Mouse (Mus musculus) lung, postnatal 0 days (tissue): Measurements from ENCODE around the gene Trpv4. TPM values are rescaled to one million over a fixed set of nuclear protein-coding genes. Genes with fewer than 3 reads are reported as not detected.

Experiments used
- ATAC-seq: fragments of 200-750 bp; cut with Nextera tagmentation; 2 replicates; pipeline ENCODE4 v1.8.0; 2017; ENCODE audit warnings: moderate library complexity
- DNase-seq: peaks from one replicate; pipeline ENCODE4 v3.0.0-alpha.2; 2016; ENCODE audit warnings: low spot score
- H3K27ac ChIP-seq: fragments of 300-500 bp; sonication (generic); 2 replicates; pipeline ENCODE4 v1.5.1; 2014; ENCODE audit warnings: antibody characterized with exemption, mild to moderate bottlenecking, low read length, mixed read lengths
- H3K27me3 ChIP-seq: fragments of 300-500 bp; sonication (generic); replicated peaks from 2 replicates; pipeline ENCODE4 v1.6.1; 2014; ENCODE audit warnings: low read length, mixed read lengths; ENCODE audit not compliant: insufficient read depth
- H3K36me3 ChIP-seq: fragments of 300-500 bp; sonication (generic); 2 replicates; pipeline ENCODE4 v1.6.1; 2014; ENCODE audit warnings: low read length, mixed read lengths; ENCODE audit not compliant: insufficient read depth
- H3K4me1 ChIP-seq: fragments of 300-500 bp; sonication (generic); 2 replicates; pipeline ENCODE4 v1.6.1; 2014; ENCODE audit warnings: antibody characterized with exemption, low read depth, low read length, mixed read lengths; ENCODE audit not compliant: insufficient read depth
- H3K4me2 ChIP-seq: fragments of 300-500 bp; sonication (generic); replicated peaks from 2 replicates; pipeline ENCODE4 v1.6.1; 2014; ENCODE audit warnings: low read depth, mild to moderate bottlenecking, low read length, moderate library complexity, mixed read lengths
- H3K4me3 ChIP-seq: fragments of 300-500 bp; sonication (generic); 2 replicates; pipeline ENCODE4 v1.5.1; 2014; ENCODE audit warnings: low read depth, low read length
- H3K9ac ChIP-seq: fragments of 300-500 bp; sonication (generic); replicated peaks from 2 replicates; pipeline ENCODE4 v1.6.1; 2014; ENCODE audit warnings: low read depth, mild to moderate bottlenecking
- H3K9me3 ChIP-seq: fragments of 300-500 bp; sonication (generic); 2 replicates; pipeline ENCODE4 v1.6.1; 2016; ENCODE audit warnings: low read length, mixed read lengths
- CTCF ChIP-seq: IDR thresholded peaks from 2 replicates; pipeline ENCODE4 v1.5.1; 2016; ENCODE audit warnings: antibody characterized with exemption, mild to moderate bottlenecking
- EP300 ChIP-seq: IDR thresholded peaks from 2 replicates; pipeline ENCODE4 v1.6.1; 2016; ENCODE audit warnings: antibody characterized with exemption, mild to moderate bottlenecking, control low read depth
- WGBS: fragments of 180-500 bp; shearing (Covaris S2); extraction: QIAGEN DNeasy Blood & Tissue Kit; methylation state at CpG from one replicate; pipeline ENCODE4 v1.1.7; 2014; 5-methylcytosine and 5-hydroxymethylcytosine counted together
- polyA plus RNA-seq: library from polyadenylated mRNA; unstranded; fragments of >200 nt; fragmentation: Nextera tagmentation; extraction: Ambion mirVana; gene quantifications from 2 replicates; pipeline ENCODE4 v1.2.1, GENCODE M21; 2015

Trpv4 gene
- polyA plus RNA-seq, 1 experiment from 2014 or later: 3.4 TPM

DNA sequence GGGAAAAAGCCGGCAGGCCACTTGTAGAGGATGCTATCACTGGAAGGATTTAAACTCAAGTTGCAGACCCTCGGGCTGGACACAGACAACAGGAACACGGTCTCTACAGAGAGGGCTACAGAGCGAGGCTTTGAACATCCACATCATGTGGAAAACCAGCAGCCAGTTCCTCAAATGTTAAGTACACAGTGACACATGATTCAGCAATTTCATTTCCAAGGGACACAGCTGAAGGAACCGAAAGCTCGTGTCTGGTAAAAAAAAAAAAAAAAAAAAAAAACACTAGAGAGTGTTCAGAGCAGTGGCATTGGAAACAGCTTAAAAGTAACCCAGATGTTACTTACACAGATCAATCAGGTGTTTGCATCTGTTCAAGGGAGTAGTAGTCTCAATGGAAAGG is 2.8 kb upstream of the Trpv4 start:
- Histone ChIP-seq H3K27ac (no peak overlapping the region), H3K27me3 (0 out of 2 replicates have a peak, but pooled peaks cover 10% of the 10 kb centered on the region), H3K9me3 (no peaks in the 10 kb centered on the region), H3K4me1 (no peaks in the 10 kb centered on the region), H3K36me3 (no peaks in the 10 kb centered on the region), H3K4me2 (no peak overlapping the region), H3K4me3 (no peak overlapping the region), H3K9ac (no peak overlapping the region)
- TF ChIP-seq EP300 (no peak), CTCF (no peak)
- DNase-seq (peak; percentile 49), ATAC-seq (no peak)
- 45% methylated on average over 6 of the region's 6 CpGs for WGBS

DNA sequence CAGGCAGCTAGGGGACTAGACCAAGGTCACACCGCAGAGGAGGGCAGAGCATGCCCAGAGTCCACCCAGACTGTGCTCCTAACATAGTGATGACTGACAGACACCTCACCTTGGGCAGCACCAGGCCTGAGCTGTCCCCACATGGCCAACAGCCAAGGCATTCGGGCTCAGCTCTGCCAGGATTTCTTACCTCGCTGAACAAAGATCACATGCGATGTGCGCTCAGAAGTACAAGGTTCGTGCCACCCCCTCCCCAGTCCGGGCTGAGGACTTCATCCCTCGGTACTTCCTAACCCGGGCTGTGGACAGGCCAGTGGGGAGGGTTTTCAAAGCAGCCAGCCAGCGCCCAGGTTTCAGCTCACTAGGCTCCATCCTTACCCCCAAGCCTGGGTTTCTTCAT is 795 bp downstream of the Trpv4 start:
- 0 out of 2 replicates have a peak, but pooled peaks cover 10% of the 10 kb centered on the region for H3K27me3 ChIP-seq
- no peaks in the 10 kb centered on the region for H3K4me1 ChIP-seq
- WGBS: 44% methylated on average over 10 of the region's 10 CpGs

DNA sequence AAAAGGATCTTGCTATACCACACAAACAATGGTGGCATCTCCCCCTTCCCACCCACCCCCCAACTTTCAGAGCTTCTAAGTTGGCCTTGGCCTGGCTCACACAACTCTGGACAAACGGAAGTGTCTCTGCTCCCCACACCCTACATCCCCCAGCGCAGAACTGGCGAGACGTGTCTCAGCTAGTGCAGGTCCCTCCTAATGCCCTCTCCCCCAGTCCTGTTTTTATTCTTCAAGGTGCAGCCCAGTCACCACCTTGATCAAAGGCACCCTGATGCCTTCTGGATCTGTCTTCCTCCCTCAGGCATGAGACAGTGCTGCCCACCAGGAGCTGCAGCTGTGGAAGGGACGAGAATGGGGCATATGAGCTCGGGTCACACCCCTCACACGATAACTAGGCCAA is 1.9 kb downstream of the Trpv4 start:
- TF ChIP-seq CTCF: no peak
- TF ChIP-seq EP300: no peak
- 86% methylated on average over 7 of the region's 7 CpGs for WGBS
- no peaks in the 10 kb centered on the region for H3K9me3 ChIP-seq
- H3K9ac ChIP-seq: no peak overlapping the region
- 0 out of 2 replicates have a peak, but pooled peaks cover 10% of the 10 kb centered on the region for H3K27me3 ChIP-seq
- no peaks in the 10 kb centered on the region; the same call in 1 of the 2 replicates for H3K4me1 ChIP-seq
- H3K4me3 ChIP-seq: no peak overlapping the region
- DNase-seq (no peak), ATAC-seq (no peak)
- H3K27ac ChIP-seq: no peak overlapping the region
- H3K4me2 ChIP-seq: no peak overlapping the region
- H3K36me3 ChIP-seq: no peaks in the 10 kb centered on the region

More for the DNA sequence above, 795 bp downstream of the Trpv4 start:
- DNase-seq (no peak), ATAC-seq (no peak)
- Histone ChIP-seq H3K9me3 (no peaks in the 10 kb centered on the region), H3K27ac (no peak overlapping the region), H3K36me3 (no peaks in the 10 kb centered on the region), H3K4me3 (no peak overlapping the region; the same call in 1 of the 2 replicates), H3K4me2 (peak overlapping the region; percentile 62; the same call in 1 of the 2 replicates), H3K9ac (0 out of 2 replicates have a peak overlapping the region, but pooled peaks have one; percentile 19)
- TF ChIP-seq CTCF: no peak
- TF ChIP-seq EP300: no peak

DNA sequence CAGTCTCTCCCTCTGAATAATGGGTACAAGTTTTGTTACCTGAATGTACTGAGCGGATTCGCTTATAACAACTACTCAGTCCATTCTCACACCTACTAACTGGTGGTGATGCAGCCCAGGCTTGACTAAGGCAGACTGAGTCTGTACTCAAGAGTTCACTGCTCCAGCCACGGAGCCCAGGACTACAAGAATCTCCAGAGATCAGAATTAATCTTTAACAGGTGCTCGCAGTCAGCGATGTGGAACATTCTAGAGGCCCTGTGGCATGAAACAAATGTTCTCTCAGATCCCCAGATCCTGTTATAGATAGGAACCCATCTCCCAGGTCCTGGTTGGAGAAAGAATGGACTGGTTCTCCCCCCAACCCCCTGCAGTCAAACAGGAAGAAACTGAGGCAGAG is 2.5 kb downstream of the Trpv4 start:
- H3K36me3 ChIP-seq: no peaks in the 10 kb centered on the region
- DNase-seq (no peak), ATAC-seq (no peak)
- H3K4me2 ChIP-seq: no peak overlapping the region
- 0 out of 2 replicates have a peak, but pooled peaks cover 10% of the 10 kb centered on the region for H3K27me3 ChIP-seq
- no peak overlapping the region for H3K27ac ChIP-seq
- H3K4me3 ChIP-seq: no peak overlapping the region
- H3K9ac ChIP-seq: no peak overlapping the region
- H3K9me3 ChIP-seq: no peaks in the 10 kb centered on the region
- WGBS: 80% methylated on average over 5 of the region's 5 CpGs
- TF ChIP-seq EP300: no peak
- TF ChIP-seq CTCF: no peak
- no peaks in the 10 kb centered on the region; the same call in 1 of the 2 replicates for H3K4me1 ChIP-seq

DNA sequence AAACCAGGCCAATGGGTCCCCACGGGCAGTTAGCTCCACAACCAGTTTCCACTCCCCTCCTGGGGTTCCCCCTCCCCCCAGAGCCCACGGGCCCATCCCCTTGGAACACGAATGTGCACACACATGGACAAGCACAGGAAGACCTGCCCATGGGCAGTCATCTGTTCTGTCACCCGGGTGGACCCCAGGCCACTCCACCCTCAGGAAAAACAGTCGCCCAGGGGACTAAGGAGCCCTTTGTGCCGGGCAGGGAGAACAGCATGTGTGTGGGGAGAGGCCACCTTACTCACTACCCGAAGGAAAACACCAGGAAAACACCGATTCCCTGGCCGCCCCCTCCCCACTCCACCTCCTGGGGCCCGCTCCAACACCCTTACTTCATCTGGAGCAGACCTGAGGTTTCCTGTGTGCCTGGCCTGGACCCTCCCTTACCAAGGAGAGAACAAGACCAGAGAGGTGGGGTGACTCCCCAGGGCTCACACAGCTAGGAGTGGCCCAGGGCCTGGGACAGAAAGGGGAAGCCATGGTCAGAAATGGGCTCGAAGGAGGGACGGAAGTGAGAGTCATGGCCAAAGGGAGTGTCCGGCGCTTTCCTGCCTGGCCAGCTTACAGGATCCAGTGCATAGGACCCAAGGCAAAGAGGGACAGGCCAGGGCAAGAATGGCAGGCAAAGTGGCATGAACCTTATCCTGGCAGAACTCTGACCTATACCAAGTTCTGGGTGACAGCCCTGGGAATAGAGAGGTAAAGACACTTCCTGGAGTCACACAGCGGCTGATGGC is 4.4 kb downstream of the Trpv4 start:
- TF ChIP-seq EP300 (no peak), CTCF (no peak)
- H3K4me2 ChIP-seq: no peak overlapping the region
- 0 out of 2 replicates have a peak, but pooled peaks cover 10% of the 10 kb centered on the region for H3K27me3 ChIP-seq

DNA sequence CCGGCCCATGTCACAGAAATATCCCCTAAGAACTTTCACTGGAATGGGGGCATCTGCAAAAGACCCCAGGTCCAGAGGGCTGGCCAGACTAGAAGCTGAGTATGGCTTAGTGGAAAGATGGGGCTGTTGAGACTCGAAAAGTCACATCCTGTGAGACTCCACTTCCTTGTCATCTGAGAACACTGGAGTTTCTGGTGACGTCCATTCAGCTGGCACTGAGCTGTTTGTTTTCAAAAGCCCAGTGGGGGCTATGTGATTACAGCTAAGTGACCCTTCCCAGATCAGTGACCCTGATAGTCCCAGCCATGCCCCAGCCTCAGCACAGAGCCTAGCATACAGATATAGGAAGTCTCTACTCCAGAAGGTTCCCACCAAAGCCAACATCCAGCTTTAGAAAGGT is 6.8 kb downstream of the Trpv4 start:
- no peak for DNase-seq
- 28% methylated on average over 3 of the region's 3 CpGs for WGBS
- Histone ChIP-seq H3K27ac (no peak overlapping the region), H3K9ac (no peak overlapping the region), H3K36me3 (no peaks in the 10 kb centered on the region), H3K4me1 (peaks cover 3% of the 10 kb centered on the region; the same call in 1 of the 2 replicates), H3K4me3 (no peak overlapping the region), H3K27me3 (0 out of 2 replicates have a peak, but pooled peaks cover under 1% of the 10 kb centered on the region), H3K9me3 (no peaks in the 10 kb centered on the region), H3K4me2 (no peak overlapping the region)
- TF ChIP-seq EP300: no peak
- TF ChIP-seq CTCF: no peak
- ATAC-seq: no peak

More for the DNA sequence above, 4.4 kb downstream of the Trpv4 start:
- peak; percentile 54 for ATAC-seq
- WGBS: 67% methylated on average over 12 of the region's 15 CpGs
- Histone ChIP-seq H3K9ac (no peak overlapping the region), H3K36me3 (no peaks in the 10 kb centered on the region), H3K9me3 (no peaks in the 10 kb centered on the region), H3K4me3 (no peak overlapping the region), H3K27ac (no peak overlapping the region), H3K4me1 (no peaks in the 10 kb centered on the region; the same call in 1 of the 2 replicates)
- DNase-seq: peak; percentile 23
